Mouse (Mus musculus) spleen, adult 2 months (tissue): ENCODE measurements around the gene Best3. TPM values are rescaled to one million over a fixed set of nuclear protein-coding genes. Genes with fewer than 3 reads are reported as not detected.
"Not testable (repeated sequence)": the region's sequence is repeated elsewhere in the genome, so short reads cannot be mapped to it uniquely, and the experiment has no call there.

ENCODE experiments used
- DNase-seq, 2 experiments: peaks; one replicate each; pipeline versions ENCODE4 v3.0.0 to v3.0.0-alpha.2; 2012 to 2021; ENCODE audit warnings: low spot score in 2 of 2, low read depth in 1 of 2
- H3K27ac ChIP-seq: fragments of 200-500 bp; 2 replicates; pipeline ENCODE4 v1.5.1; 2012; ENCODE audit warnings: low read length, inconsistent platforms; ENCODE audit not compliant: insufficient read depth
- H3K27me3 ChIP-seq: fragments of 200-500 bp; 2 replicates; pipeline ENCODE4 v1.6.1; 2012; ENCODE audit warnings: mild to moderate bottlenecking, moderate library complexity, low read length, inconsistent platforms; ENCODE audit not compliant: control insufficient read depth, insufficient read depth
- H3K36me3 ChIP-seq: fragments of 200-500 bp; 2 replicates; pipeline ENCODE4 v1.6.1; 2012; ENCODE audit warnings: mild to moderate bottlenecking, low read length, inconsistent platforms; ENCODE audit not compliant: control insufficient read depth, insufficient read depth
- H3K4me1 ChIP-seq: fragments of 200-500 bp; 2 replicates; pipeline ENCODE4 v1.6.1; 2011; ENCODE audit warnings: inconsistent platforms; ENCODE audit not compliant: control insufficient read depth, insufficient read depth, insufficient read length
- H3K4me3 ChIP-seq: fragments of 200-500 bp; 2 replicates; pipeline ENCODE4 v1.5.1; 2011; ENCODE audit warnings: mild to moderate bottlenecking, inconsistent platforms; ENCODE audit not compliant: insufficient read depth, insufficient read length; ENCODE audit errors: extremely low read depth
- CTCF ChIP-seq: fragments of 200-500 bp; IDR thresholded peaks from 2 replicates; pipeline ENCODE4 v1.5.1; 2011; ENCODE audit warnings: mild to moderate bottlenecking, inconsistent platforms; ENCODE audit not compliant: insufficient read depth, insufficient read length, insufficient replicate concordance; ENCODE audit errors: extremely low read depth
- POLR2A ChIP-seq: fragments of 200-500 bp; IDR thresholded peaks from 2 replicates; pipeline ENCODE4 v1.6.1; 2011; ENCODE audit warnings: low read depth, low read length, inconsistent platforms
- WGBS: fragments of 180-500 bp; shearing (Covaris S2); methylation state at CpG from one replicate; pipeline ENCODE4 v1.1.7; 2018; 5-methylcytosine and 5-hydroxymethylcytosine counted together
- polyA plus RNA-seq: library from polyadenylated mRNA; depleted of rRNA; stranded (reverse); fragments of >200 nt; gene quantifications from 2 replicates; pipeline ENCODE4 v1.2.3, GENCODE M21; 2012

The Best3 gene
- polyA plus RNA-seq, 1 experiment = 0.09 TPM

DNA sequence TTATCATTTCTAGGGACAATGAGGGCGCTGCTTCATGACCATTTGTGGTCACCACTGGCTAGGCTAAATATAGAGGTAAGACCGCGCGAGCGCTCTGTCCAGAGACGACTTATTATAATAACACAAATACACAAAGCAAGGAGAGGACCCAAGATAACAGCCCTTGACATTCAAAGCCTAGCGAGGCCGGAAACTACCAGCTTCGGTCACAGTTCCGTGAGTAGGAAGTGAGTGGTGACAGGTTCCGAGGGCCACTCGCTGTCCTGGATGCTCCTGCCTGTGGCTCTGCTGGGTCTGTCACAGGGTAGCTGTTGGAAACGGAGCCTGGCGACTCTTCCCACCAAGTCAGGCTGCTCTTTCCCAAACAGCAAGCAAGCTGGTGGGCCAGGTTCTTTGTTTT lies 56.2 kb downstream of the Best3 start:
- TF ChIP-seq CTCF (no peak), POLR2A (no peak)
- Histone ChIP-seq H3K4me1 (no peaks in the 10 kb centered on the region), H3K27ac (no peak overlapping the region), H3K27me3 (peaks cover 2% of the 10 kb centered on the region; the same call in 1 of the 2 replicates), H3K36me3 (no peaks in the 10 kb centered on the region), H3K4me3 (no peak overlapping the region)
- no peak for DNase-seq
- 63% methylated on average over 14 of the region's 14 CpGs for WGBS

DNA sequence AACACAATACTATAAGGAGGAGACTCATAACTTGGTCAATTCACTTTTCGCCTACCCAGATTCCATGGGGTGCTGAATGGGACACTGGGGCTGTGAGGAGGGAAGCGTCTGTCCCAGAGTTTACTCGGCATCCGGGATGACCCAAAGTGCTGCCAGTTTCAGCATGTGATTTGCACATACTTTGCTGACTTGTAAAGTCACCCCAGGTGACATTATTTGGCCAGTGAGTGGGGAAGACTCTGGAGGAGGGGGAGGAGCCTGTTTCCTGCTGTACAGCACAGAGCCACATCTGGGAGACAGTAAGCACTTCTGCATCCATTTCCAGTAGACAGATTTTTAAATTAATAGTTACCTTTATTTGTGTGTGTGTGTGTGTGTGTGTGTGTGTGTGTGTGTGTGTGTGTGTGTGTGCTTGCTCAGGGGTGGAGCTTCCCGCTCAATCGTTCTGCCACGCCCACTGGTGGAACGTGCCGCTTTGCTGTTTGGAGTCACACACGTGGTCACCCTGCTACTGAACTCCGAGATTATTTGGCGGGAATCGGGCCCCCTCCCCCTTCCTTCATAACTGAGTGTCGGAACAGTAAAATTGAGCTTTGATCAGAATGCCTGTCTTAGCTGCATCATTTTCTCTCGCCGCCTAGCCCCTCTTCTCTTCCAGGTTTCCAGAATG lies 57.5 kb downstream of the Best3 start:
- H3K4me3 ChIP-seq, H3K4me1 ChIP-seq, H3K36me3 ChIP-seq, H3K27ac ChIP-seq, DNase-seq, H3K27me3 ChIP-seq: not testable (repeated sequence)
- WGBS = 63% methylated on average over 16 of the region's 16 CpGs

DNA sequence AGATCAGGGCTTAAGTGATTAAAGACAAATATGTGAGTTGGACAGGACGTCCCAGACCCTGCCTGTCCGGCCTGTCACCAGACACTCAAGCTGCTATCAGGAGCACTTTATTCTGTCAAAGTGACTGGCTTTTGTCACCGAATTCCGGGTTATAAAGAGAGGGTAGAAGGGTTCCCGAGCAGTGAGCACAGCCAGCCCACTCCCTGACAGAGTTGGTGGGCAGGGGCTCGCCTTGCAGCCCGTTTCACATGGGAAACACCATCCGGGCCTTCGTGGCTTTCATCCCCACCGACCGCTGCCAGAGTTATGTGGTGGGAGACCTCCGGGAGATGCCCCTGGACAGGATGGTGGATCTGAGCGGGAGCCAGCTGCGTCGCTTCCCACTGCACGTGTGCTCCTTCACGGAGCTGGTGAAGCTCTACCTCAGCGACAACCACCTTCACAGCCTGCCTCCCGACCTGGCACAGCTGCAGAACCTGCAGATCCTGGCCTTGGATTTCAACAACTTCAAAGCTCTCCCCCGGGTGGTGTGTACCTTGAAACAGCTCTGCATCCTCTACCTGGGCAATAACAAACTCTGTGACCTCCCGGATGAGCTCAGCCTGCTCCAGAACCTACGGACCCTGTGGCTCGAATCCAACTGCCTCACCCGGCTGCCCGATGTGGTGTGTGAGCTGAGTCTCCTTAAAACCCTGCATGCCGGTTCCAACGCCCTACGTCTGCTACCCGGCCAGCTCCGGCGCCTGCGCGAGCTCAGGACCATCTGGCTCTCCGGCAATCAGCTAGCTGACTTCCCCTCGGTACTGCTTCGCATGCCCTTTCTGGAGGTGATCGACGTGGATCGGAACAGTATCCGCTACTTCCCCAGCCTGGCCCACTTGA lies 59.3 kb downstream of the Best3 start, which contains the start of gene Lrrc10:
Gene Lrrc10, plus strand, starts transcription at position 167 of the 882 bp plus-strand sequence.
- H3K4me3 ChIP-seq = no peak within 1 kb of the TSS
- peaks cover 6% of the 10 kb centered on the region for H3K36me3 ChIP-seq
- no peak within 1 kb of the TSS for H3K27ac ChIP-seq
- no peak for DNase-seq
- no peaks in the 10 kb centered on the region for H3K4me1 ChIP-seq
- peaks cover 2% of the 10 kb centered on the region; the same call in 1 of the 2 replicates for H3K27me3 ChIP-seq
- TF ChIP-seq POLR2A = no peak
- no peak for TF ChIP-seq CTCF
- WGBS = 60% methylated on average over 40 of the region's 40 CpGs

DNA sequence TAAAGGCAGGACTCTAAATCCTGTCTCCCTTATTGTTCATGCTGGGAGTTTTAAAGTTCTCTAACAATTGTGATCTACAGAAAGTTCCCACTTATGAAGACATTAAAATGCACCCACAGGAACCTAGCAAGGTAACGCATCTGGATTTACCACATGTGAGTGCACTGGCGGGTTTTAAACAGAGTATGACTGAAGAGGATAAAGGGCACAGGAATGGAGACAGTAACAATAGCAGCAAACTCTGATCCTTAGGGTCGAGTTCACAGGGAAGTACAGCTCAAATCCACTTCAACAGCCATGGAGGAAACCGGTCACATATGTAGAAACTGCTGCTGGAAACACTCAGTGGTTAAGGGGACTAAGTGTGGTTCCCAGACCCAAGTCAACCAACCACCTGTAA lies 63.1 kb downstream of the Best3 start:
- Histone ChIP-seq H3K4me3 (no peak overlapping the region), H3K27me3 (peaks cover 2% of the 10 kb centered on the region; the same call in 1 of the 2 replicates), H3K27ac (no peak overlapping the region), H3K4me1 (no peaks in the 10 kb centered on the region), H3K36me3 (peaks cover 31% of the 10 kb centered on the region)
- no peak for DNase-seq
- WGBS = 80% methylated on average over 4 of the region's 4 CpGs
- TF ChIP-seq POLR2A (no peak), CTCF (no peak)

DNA sequence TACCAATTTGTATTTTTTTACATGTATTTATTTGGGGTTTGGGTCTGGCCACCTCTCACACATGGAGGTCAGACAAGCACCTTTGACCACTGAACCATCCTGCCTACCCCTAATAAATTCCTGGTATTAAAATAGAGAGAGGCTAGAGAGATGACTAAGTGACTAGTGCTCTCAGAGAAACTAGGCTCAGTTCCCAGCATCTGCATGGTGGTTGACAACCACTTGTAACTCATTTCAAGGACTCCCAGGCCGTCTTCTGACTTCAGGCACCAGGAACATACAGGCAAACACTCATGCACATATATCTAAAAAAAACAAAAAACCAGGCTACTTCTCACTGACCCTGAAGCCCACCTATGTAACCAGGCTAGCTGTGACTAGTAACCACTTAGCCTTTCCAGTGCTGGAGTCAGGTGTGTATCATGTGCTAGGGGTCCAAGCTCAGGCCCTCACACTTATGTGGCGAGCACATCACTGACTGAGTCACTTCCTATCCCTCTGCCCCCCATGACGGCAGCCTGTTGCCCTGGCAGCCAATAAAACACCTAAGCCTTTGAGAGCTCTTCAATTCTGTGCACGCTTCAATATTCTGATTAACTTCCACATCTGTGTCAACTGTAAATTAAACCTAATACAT lies 64.0 kb downstream of the Best3 start:
- Histone ChIP-seq H3K27ac (no peak overlapping the region), H3K36me3 (peaks cover 37% of the 10 kb centered on the region), H3K4me1 (no peaks in the 10 kb centered on the region), H3K27me3 (peaks cover 2% of the 10 kb centered on the region; the same call in 1 of the 2 replicates), H3K4me3 (no peak overlapping the region)
- no peak for DNase-seq
- 75% methylated on average over 4 of the region's 4 CpGs for WGBS
- TF ChIP-seq CTCF = no peak
- no peak for TF ChIP-seq POLR2A

DNA sequence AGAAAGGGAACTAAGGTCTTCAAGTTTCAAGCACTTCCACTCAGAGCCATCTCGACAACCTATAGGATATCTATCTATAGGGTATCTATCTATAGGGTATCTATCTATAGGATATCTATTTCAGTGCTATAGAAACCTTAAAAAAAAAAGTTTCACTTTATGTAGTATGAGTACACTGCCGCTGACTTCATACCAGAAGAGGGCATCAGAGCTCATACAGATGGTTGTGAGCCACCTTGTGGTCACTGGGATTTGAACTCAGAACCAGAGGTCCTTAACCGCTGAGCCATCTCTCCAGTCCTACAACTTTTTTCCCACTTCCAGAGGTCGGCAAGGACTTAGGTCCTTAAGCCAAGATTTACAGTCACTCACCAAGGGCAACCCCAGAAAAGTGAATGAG lies 69.6 kb downstream of the Best3 start:
- TF ChIP-seq POLR2A = no peak
- TF ChIP-seq CTCF = no peak
- H3K36me3 ChIP-seq = peaks cover 66% of the 10 kb centered on the region
- H3K27me3 ChIP-seq = no peaks in the 10 kb centered on the region
- no peaks in the 10 kb centered on the region for H3K4me1 ChIP-seq
- 84% methylated on average over 4 of the region's 4 CpGs for WGBS
- H3K27ac ChIP-seq = no peak overlapping the region
- DNase-seq = no peak
- H3K4me3 ChIP-seq = no peak overlapping the region
